8 mouse cellular contexts compared by ENCODE assay signal in the genomic region with DNA sequence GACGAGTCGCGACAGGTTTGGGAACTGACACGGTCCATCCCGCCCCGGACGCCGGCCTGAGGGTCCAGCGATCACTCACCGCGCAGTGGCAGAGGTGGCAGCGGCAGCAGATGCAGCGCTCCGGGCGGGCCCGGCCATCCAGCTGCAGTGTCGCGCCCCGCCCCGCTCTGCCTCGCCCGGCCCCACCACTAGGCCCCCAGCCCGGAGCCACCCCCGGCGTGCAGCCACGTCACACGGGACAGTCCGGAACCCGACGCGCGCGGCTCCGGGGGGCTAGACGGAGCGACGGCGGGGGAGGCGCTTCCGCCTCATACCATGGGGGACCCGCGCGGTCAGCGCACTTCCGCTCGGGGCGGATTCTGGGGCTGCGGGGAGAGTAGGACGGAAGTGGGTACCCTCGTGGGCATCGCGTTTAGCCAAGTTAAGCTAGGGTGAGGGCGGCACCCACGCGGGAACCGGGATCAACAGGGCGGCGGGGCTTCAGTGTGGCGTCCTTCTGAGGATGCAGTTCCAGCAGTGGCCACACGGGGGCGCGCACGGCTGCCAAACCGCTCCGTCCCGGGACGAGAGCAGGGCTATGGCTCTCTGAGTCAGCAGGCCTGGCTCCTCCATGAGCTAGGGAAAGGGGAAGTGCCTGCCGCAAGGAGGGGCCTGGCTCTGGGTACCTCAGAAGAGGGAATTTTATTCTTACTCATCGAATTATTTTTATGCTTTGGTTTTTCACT. TPM values are rescaled to one million over a fixed set of nuclear protein-coding genes. Genes with fewer than 3 reads are reported as not detected.
DNase-seq lines count a peak whose midpoint lies in the region; ATAC-seq and TF ChIP-seq lines count a peak whose summit lies in the region.

Gene Slc39a13 (minus strand): TSS at position 342 of the 725 bp plus-strand sequence.

- ATAC-seq in frontal cortex, adult (ENCODE audit: low TSS enrichment), result peak; percentile 86
- ATAC-seq in lung, postnatal 0 days, result peak; percentile 96

- peak within 1 kb of the TSS; percentile 93 for H3K27ac ChIP-seq in hindbrain, embryonic 10.5 days
- peak within 1 kb of the TSS; percentile 87 for H3K27ac ChIP-seq in lung, postnatal 0 days (ENCODE audit: low read length)

- peak within 1 kb of the TSS; percentile 51 for H3K9ac ChIP-seq in lung, postnatal 0 days (replicated peaks; ENCODE audit: low read depth)

- no peaks in the 10 kb centered on the region for H3K9me3 ChIP-seq in hindbrain, embryonic 10.5 days
- H3K9me3 ChIP-seq in lung, postnatal 0 days (ENCODE audit: low read length), result no peaks in the 10 kb centered on the region

- H3K27me3 ChIP-seq in hindbrain, embryonic 10.5 days (ENCODE audit: insufficient read depth, poor library complexity, severe bottlenecking), result no peaks in the 10 kb centered on the region
- H3K27me3 ChIP-seq in lung, postnatal 0 days (replicated peaks; ENCODE audit: insufficient read depth, low read length), result no peaks in the 10 kb centered on the region

- peak; percentile 90 for DNase-seq in MEL-GATA-1-ER (ENCODE audit: extremely low read depth, low read depth)
- peak; percentile 97 for DNase-seq in cerebellum, adult 8-10 months
- peak; percentile 94 for DNase-seq in hindbrain, embryonic 10.5 days (ENCODE audit: low spot score)
- DNase-seq in layer of hippocampus, adult 9-11 months, result peak; percentile 97
- DNase-seq in lung, postnatal 0 days (ENCODE audit: low spot score), result peak; percentile 97
- DNase-seq in ovary, postnatal 14 days (ENCODE audit: low spot score), result peak; percentile 99
- DNase-seq in thymus, postnatal 14 days, result peak; percentile 96

- H3K4me3 ChIP-seq in hindbrain, embryonic 10.5 days, result peak within 1 kb of the TSS; percentile 77
- H3K4me3 ChIP-seq in lung, postnatal 0 days (ENCODE audit: low read depth, low read length), result peak within 1 kb of the TSS; percentile 53

- peaks cover 19% of the 10 kb centered on the region for H3K36me3 ChIP-seq in hindbrain, embryonic 10.5 days
- no peaks in the 10 kb centered on the region for H3K36me3 ChIP-seq in lung, postnatal 0 days (ENCODE audit: insufficient read depth, low read length)

- TF ChIP-seq EP300 in lung, postnatal 0 days (IDR thresholded peaks at IDR 0.05), result peak; percentile 66

- under 1% methylated on average over 69 of the region's 69 CpGs for WGBS in hindbrain, embryonic 10.5 days
- under 1% methylated on average over 41 of the region's 69 CpGs for WGBS in lung, postnatal 0 days

- H3K4me2 ChIP-seq in lung, postnatal 0 days (replicated peaks; ENCODE audit: low read depth, low read length), result peak within 1 kb of the TSS; percentile 77

- H3K4me1 ChIP-seq in hindbrain, embryonic 10.5 days (replicated peaks), result peaks cover 45% of the 10 kb centered on the region
- peaks cover 9% of the 10 kb centered on the region for H3K4me1 ChIP-seq in lung, postnatal 0 days (ENCODE audit: insufficient read depth, low read depth, low read length)

- peak; percentile 100 for TF ChIP-seq CTCF in lung, postnatal 0 days (IDR thresholded peaks at IDR 0.05)

RNA-seq across cellular contexts. Expression of gene Slc39a13, which starts in this region (rescaled TPM):
- 21.3 and 25.8 TPM in 2 replicates for polyA plus RNA-seq in hindbrain, embryonic 10.5 days (2016; fragmentation: Nextera tagmentation; extraction: Ambion mirVana)
- 32.6 and 34.4 TPM in 2 replicates for polyA plus RNA-seq in lung, postnatal 0 days (2015; fragmentation: Nextera tagmentation; extraction: Ambion mirVana)

Comparison
In these comparisons a context has a peak if more than half of its experiments do, and no peak if none do; other contexts are left out.
1. Peak in every context shown above with its lines: DNase-seq, ATAC-seq, H3K4me3 ChIP-seq and H3K27ac ChIP-seq.